Mouse (Mus musculus): ENCODE results near the gene Nsmce3. TPM values are rescaled to one million over a fixed set of nuclear protein-coding genes. Genes with fewer than 3 reads are reported as not detected.
A peak's percentile ranks its signal among the peaks of the same experiment; 100 is the strongest.

The Nsmce3 gene
- polyA plus RNA-seq (2015; fragmentation: Nextera tagmentation; extraction: Ambion mirVana), result 9.6 and 10.0 TPM in 2 replicates

DNA sequence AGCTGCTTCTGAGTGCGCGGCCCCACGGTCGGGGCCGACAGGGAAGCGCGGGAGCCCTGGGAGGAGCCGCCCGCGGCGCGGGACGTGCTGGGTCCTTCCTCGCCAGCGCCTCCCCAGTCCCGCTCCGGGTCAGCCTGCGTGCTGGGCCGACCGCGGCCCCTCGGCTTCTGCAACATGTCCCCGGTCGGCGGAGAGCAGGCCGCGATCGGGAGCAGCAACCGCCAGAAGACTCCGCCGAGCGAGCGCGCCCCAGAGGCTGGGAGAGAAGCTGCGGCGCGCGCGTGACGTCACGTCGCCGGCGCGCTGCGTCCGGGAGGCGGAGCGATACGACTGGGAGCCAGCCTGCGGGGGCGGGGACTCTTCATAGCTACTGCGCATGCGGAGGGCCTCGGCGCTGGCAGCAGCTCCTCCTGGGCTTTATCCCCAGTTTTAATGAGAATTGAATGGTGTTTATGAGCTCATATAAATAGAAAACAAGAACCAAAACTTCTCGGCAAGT lies at the start of gene Nsmce3:
Nsmce3 (minus strand) TSS at position 255 of the 499 bp plus-strand sequence.
- Histone ChIP-seq H3K4me2 (replicated peaks) (peak within 1 kb of the TSS; percentile 80), H3K36me3 (no peaks in the 10 kb centered on the region), H3K9ac (replicated peaks) (peak within 1 kb of the TSS; percentile 90), H3K27ac (replicated peaks) (peak within 1 kb of the TSS; percentile 94), H3K4me3 (peak within 1 kb of the TSS; percentile 83), H3K27me3 (no peaks in the 10 kb centered on the region), H3K9me3 (no peaks in the 10 kb centered on the region), H3K4me1 (peaks cover 37% of the 10 kb centered on the region)
- WGBS, result 0% methylated on average over 57 of the region's 57 CpGs
- peak; percentile 96 for ATAC-seq (replicated peaks)

DNA sequence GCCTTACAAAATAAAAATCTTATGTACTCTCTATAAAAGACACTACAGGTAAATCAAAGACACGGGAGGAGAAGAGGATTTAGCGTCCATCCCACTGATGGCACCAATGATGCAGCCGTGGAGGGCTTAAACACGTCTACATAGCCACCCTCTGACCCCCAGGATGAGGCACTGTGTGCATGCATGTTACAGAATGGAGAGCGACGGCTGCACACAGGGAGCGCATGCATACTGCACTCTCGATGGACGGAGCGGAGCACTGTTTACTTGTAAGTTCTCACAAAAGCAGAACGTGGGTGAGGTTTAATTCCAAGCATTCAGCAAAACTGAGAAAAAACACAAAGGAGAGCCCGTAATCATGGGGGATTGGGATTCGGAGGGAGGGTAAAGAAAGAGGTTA lies 48.4 kb upstream of the Nsmce3 start:
- WGBS, result 45% methylated on average over 13 of the region's 13 CpGs
- no peaks in the 10 kb centered on the region for H3K36me3 ChIP-seq
- ATAC-seq (replicated peaks), result no peak

DNA sequence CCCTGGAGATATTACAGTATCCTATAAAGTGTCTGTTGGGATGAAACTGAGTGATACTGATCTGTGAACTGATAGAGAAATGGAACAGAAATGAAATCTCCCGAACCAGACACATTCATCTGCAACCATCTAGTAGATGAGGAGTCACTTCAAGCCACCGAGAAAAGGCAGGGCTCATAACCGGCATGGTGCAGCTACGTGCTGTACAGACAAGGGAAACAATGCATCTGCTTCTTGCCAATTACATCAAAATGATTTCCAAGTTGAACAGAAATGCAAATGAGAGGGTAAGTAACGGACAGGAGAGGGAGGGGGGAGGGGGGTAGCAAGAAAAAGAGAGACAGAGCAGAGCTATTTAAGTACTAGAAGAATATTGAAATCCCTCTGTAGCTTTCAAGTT lies 47.9 kb upstream of the Nsmce3 start:
- no peak overlapping the region for H3K4me3 ChIP-seq
- no peak overlapping the region for H3K27ac ChIP-seq (replicated peaks)
- no peak overlapping the region for H3K9ac ChIP-seq (replicated peaks)
- 13% methylated on average over 5 of the region's 5 CpGs for WGBS
- H3K4me1 ChIP-seq, result peaks cover 15% of the 10 kb centered on the region
- no peaks in the 10 kb centered on the region for H3K27me3 ChIP-seq
- no peaks in the 10 kb centered on the region for H3K9me3 ChIP-seq
- peak; percentile 33; the same call in 1 of the 2 replicates for ATAC-seq (replicated peaks)
- H3K36me3 ChIP-seq, result no peaks in the 10 kb centered on the region
- no peak overlapping the region for H3K4me2 ChIP-seq (replicated peaks)

More for the DNA sequence above, 48.4 kb upstream of the Nsmce3 start:
- H3K9ac ChIP-seq (replicated peaks), result no peak overlapping the region
- no peak overlapping the region for H3K27ac ChIP-seq (replicated peaks)
- H3K4me2 ChIP-seq (replicated peaks), result no peak overlapping the region
- H3K4me3 ChIP-seq, result no peak overlapping the region
- no peaks in the 10 kb centered on the region for H3K9me3 ChIP-seq
- no peaks in the 10 kb centered on the region for H3K27me3 ChIP-seq
- peaks cover 15% of the 10 kb centered on the region for H3K4me1 ChIP-seq

DNA sequence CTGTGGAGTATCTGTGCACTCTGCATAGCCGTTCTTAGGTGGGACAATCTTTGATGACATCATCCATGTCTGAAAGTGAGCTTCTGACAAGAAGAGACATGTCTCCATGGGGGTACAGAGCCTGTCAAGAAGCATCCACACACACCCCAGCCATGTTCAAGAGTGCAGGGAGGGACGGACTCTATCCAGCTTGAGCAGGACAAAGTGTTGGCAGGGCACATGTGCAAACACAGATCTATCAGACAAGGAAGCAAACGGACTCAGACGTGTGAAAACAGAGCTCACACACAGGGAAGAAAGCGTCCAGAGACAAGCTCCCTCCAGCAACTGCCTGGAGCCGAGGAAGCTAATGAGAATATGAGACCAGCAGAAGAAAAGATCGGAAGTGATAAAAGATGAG lies 43.9 kb upstream of the Nsmce3 start:
- H3K27ac ChIP-seq (replicated peaks), result no peak overlapping the region
- no peaks in the 10 kb centered on the region for H3K27me3 ChIP-seq
- peak; percentile 15; the same call in 1 of the 2 replicates for ATAC-seq (replicated peaks)

DNA sequence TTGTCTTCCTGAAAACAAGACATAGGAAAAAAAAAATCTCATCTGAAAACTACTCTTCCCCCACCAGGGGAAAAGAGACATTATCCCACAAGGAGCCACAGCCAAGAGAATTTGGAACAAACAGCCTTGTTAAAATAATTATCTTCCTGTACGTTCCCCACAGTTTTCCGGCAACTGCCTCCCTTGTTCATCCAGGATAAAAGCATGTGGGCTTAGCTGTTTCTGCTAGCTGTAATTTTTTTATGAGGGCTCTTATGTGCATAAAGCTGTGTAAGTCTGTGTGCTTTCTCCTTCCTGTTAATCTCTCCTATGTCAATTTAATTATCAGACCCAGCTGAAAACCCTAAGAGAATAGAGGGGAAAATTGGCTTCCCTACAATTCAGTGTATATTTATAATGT lies 42.3 kb upstream of the Nsmce3 start:
- Histone ChIP-seq H3K9me3 (no peaks in the 10 kb centered on the region), H3K9ac (replicated peaks) (no peak overlapping the region), H3K27me3 (no peaks in the 10 kb centered on the region), H3K27ac (replicated peaks) (peak overlapping the region; percentile 28; the same call in 1 of the 2 replicates), H3K4me1 (peaks cover 12% of the 10 kb centered on the region), H3K36me3 (no peaks in the 10 kb centered on the region), H3K4me3 (no peak overlapping the region), H3K4me2 (replicated peaks) (no peak overlapping the region)
- WGBS, result 19% methylated on average over 2 of the region's 2 CpGs
- no peak for ATAC-seq (replicated peaks)

More for the DNA sequence above, 43.9 kb upstream of the Nsmce3 start:
- 38% methylated on average over 7 of the region's 7 CpGs for WGBS
- Histone ChIP-seq H3K4me1 (peaks cover 21% of the 10 kb centered on the region), H3K9me3 (no peaks in the 10 kb centered on the region), H3K4me2 (replicated peaks) (no peak overlapping the region), H3K36me3 (no peaks in the 10 kb centered on the region), H3K9ac (replicated peaks) (no peak overlapping the region), H3K4me3 (no peak overlapping the region)

DNA sequence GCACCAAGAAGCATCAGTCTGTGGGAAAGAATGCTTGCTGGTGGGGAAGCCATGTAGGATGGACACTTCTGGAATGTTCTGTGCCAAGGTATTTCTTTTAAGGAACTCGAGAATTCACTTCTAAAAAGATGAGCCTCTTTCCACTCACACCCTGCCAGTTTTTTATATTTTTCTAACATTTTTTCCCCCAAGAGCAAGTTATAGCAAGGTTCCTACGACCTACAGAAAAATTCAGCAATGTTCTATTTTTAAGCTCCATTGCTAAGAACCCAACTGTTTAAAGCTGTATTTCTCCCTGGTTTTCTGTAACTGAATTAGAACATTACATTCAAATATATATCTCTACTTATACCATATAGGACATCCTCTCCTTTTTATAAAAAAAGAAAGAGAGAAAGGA lies 39.1 kb upstream of the Nsmce3 start:
- no peak for ATAC-seq (replicated peaks)
- Histone ChIP-seq H3K4me2 (replicated peaks) (no peak overlapping the region), H3K4me1 (peaks cover 9% of the 10 kb centered on the region), H3K36me3 (no peaks in the 10 kb centered on the region), H3K9me3 (no peaks in the 10 kb centered on the region), H3K4me3 (no peak overlapping the region), H3K27me3 (no peaks in the 10 kb centered on the region), H3K9ac (replicated peaks) (no peak overlapping the region), H3K27ac (replicated peaks) (no peak overlapping the region)
- WGBS, result 83% methylated on average over 2 of the region's 2 CpGs

DNA sequence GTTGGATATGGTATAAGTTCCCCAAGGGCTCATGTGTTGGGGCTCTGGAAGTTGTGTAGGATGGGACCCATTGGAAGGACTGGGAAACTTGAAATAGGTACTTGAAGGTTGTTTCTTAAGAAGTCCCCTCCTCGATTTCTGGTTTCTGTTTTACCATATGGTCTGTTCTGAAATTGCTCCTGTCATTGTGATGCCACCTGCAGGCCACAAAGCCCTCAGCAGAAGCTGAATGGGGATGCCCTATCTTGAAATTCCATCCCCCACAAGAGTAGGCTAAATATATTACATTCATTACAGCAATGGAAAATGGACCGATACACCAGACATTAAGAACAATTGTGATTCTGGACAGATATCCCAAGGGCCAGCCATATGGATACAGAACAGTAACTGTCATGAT lies 37.4 kb upstream of the Nsmce3 start:
- Histone ChIP-seq H3K9ac (replicated peaks) (no peak overlapping the region), H3K27ac (replicated peaks) (no peak overlapping the region), H3K4me2 (replicated peaks) (no peak overlapping the region), H3K27me3 (no peaks in the 10 kb centered on the region), H3K9me3 (no peaks in the 10 kb centered on the region), H3K36me3 (no peaks in the 10 kb centered on the region), H3K4me1 (peaks cover 3% of the 10 kb centered on the region), H3K4me3 (no peak overlapping the region)
- 83% methylated on average over 2 of the region's 2 CpGs for WGBS
- ATAC-seq (replicated peaks), result no peak

DNA sequence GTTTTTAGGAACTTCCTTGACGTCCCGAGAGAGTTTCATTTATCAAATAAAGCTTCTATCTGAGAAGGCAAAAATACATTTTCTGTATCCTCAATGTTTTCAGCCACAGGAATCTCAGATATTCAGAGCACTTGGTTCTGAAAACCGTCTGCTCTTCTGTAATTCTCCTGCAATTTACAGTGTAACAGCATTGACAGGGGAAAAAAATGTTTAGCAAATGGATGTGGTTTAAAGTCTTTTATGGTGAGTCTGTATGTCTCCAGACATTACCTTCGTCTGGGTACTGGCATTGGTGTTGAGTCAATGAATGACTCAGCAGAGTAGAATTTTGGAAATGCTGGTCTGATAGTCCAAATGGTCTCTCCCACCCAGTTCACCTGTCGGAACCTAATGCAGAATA lies 34.2 kb upstream of the Nsmce3 start:
- Histone ChIP-seq H3K9me3 (no peaks in the 10 kb centered on the region), H3K36me3 (no peaks in the 10 kb centered on the region), H3K9ac (replicated peaks) (no peak overlapping the region), H3K4me2 (replicated peaks) (no peak overlapping the region), H3K27ac (replicated peaks) (no peak overlapping the region), H3K27me3 (no peaks in the 10 kb centered on the region), H3K4me3 (no peak overlapping the region), H3K4me1 (no peaks in the 10 kb centered on the region)
- ATAC-seq (replicated peaks), result no peak
- WGBS, result 79% methylated on average over 5 of the region's 5 CpGs

DNA sequence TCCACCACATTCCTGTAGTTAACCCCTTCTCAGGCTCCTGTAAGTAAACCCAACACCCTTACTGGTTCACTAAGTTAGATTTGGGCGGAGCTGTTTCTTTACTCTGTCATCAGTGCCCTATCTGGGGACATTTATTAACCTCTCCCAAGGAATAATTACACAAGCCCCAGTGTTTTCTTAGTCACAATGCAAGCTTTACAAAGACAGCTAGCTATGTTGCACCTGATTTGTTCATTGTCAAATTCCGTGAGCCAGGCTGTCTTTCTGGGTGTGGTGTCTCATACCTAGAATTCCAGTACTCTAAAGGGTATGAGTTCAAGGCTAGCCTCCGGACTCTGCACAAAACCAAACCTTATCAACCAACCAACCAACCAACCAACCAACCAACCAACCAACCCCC lies 32.7 kb upstream of the Nsmce3 start:
- ATAC-seq (replicated peaks), result no peak

DNA sequence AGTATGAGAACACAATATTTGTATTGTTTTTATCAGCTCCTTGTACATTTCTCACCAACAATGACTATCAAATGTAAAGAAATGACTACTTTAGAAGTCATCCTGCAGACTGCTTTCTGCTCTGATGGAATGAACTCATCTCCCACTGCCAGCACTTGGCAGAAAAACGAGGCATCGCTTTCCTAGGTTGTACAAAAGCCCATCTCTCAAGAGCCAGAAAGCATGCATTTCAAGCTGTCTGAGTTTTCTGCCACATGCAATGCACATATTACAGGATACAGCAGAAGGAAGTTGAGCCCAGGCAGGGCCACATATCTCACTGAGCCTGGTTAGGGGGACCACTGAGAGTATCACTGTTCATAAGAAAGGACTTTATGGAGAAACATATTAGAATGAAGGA lies 27.5 kb upstream of the Nsmce3 start:
- Histone ChIP-seq H3K9ac (replicated peaks) (no peak overlapping the region), H3K9me3 (no peaks in the 10 kb centered on the region), H3K4me3 (no peak overlapping the region), H3K36me3 (no peaks in the 10 kb centered on the region), H3K4me2 (replicated peaks) (no peak overlapping the region), H3K4me1 (no peaks in the 10 kb centered on the region), H3K27me3 (no peaks in the 10 kb centered on the region), H3K27ac (replicated peaks) (no peak overlapping the region)
- 64% methylated on average over 2 of the region's 2 CpGs for WGBS
- no peak for ATAC-seq (replicated peaks)

More for the DNA sequence above, 32.7 kb upstream of the Nsmce3 start:
- Histone ChIP-seq H3K4me1 (no peaks in the 10 kb centered on the region), H3K4me3 (no peak overlapping the region), H3K27me3 (no peaks in the 10 kb centered on the region), H3K9me3 (no peaks in the 10 kb centered on the region), H3K27ac (replicated peaks) (no peak overlapping the region), H3K4me2 (replicated peaks) (no peak overlapping the region), H3K9ac (replicated peaks) (no peak overlapping the region), H3K36me3 (no peaks in the 10 kb centered on the region)
- 84% methylated on average over 3 of the region's 3 CpGs for WGBS

DNA sequence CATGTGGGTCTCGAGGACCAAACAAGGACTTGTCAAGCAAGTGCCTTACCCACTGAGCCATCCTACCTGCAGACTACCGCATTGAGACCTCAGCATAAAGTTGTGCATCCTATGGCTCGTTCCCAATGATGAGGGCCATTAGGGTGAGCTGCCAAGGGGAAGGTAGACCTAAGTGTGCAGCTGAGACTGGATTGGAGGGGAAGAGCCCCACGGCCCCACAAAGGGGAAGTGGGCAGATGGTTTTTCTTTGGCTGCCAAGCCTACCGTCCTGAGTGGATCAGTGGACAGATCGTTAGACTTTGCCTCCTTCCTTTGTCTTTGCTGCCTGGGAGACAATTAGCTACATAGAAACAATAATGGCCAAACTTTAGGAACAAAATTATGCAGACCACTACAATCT lies 23.8 kb upstream of the Nsmce3 start:
- H3K27me3 ChIP-seq, result no peaks in the 10 kb centered on the region
- H3K4me3 ChIP-seq, result no peak overlapping the region
- no peak for ATAC-seq (replicated peaks)
- no peak overlapping the region for H3K4me2 ChIP-seq (replicated peaks)
- no peak overlapping the region for H3K27ac ChIP-seq (replicated peaks)
- H3K36me3 ChIP-seq, result no peaks in the 10 kb centered on the region
- 77% methylated on average over 6 of the region's 6 CpGs for WGBS
- H3K9ac ChIP-seq (replicated peaks), result no peak overlapping the region
- no peaks in the 10 kb centered on the region for H3K9me3 ChIP-seq
- H3K4me1 ChIP-seq, result no peaks in the 10 kb centered on the region

DNA sequence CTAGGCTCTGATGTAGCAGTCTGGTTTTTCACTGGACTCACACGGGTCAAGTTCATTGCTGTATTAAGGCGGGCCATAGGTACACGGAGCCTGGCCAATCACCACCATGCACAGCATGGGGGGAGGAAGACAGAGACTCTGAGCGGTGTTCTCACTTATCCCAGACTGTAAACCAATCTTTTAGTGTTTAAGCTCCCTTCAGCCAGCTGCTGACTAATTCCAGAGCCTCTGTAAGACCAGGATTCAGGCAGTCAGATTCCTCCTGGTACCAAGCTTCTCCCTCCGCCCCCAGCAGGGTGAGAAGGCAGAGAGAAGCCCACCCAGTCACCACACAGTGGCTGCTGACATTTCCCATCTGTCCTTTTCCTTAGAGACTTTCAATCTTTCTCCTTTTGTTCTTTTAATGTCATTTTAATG lies 22.9 kb upstream of the Nsmce3 start:
- H3K4me2 ChIP-seq (replicated peaks), result no peak overlapping the region
- no peaks in the 10 kb centered on the region for H3K27me3 ChIP-seq
- H3K9ac ChIP-seq (replicated peaks), result no peak overlapping the region
- no peaks in the 10 kb centered on the region for H3K9me3 ChIP-seq
- H3K4me1 ChIP-seq, result no peaks in the 10 kb centered on the region
- no peak; the same call in 1 of the 2 replicates for ATAC-seq (replicated peaks)
- no peak overlapping the region for H3K27ac ChIP-seq (replicated peaks)
- WGBS, result 52% methylated on average over 5 of the region's 5 CpGs
- H3K36me3 ChIP-seq, result no peaks in the 10 kb centered on the region
- H3K4me3 ChIP-seq, result no peak overlapping the region

DNA sequence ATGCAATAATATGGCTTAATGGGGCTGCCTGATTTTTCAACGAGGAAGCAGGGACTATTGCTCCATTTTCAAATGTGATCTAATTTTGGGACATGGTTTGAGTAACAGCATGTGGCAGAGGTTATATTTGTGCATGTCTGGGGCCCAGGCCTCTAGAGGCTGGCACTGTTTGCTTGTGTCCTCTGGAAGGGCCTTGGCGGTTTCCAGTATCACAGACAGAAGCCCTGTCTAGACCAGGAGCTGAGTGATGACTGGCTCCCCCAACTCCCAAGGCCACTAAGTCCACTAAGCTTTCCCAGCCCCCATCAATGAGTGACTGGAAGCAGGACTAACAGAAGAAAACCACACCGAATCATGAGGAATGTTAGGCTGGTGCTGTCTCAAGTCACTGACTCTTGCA lies 18.3 kb upstream of the Nsmce3 start:
- WGBS, result 92% methylated on average over 3 of the region's 3 CpGs
- ATAC-seq (replicated peaks), result no peak
- H3K4me3 ChIP-seq, result no peak overlapping the region

More for the DNA sequence above, 18.3 kb upstream of the Nsmce3 start:
- no peak overlapping the region for H3K4me2 ChIP-seq (replicated peaks)
- no peaks in the 10 kb centered on the region for H3K9me3 ChIP-seq
- H3K36me3 ChIP-seq, result no peaks in the 10 kb centered on the region
- no peak overlapping the region for H3K27ac ChIP-seq (replicated peaks)
- H3K27me3 ChIP-seq, result no peaks in the 10 kb centered on the region
- H3K9ac ChIP-seq (replicated peaks), result no peak overlapping the region
- peaks cover 5% of the 10 kb centered on the region; the same call in 1 of the 2 replicates for H3K4me1 ChIP-seq

Measured in forebrain, embryonic 15.5 days (tissue).